Mouse (Mus musculus): ENCODE data around the gene Mmp3. TPM values are rescaled to one million over a fixed set of nuclear protein-coding genes. Genes with fewer than 3 reads are reported as not detected.
"Not testable (repeated sequence)": the region's sequence is repeated elsewhere in the genome, so short reads cannot be mapped to it uniquely, and the experiment has no call there.

Gene Mmp3
- not detected in 2 replicates for polyA plus RNA-seq (2014; fragmentation: Nextera tagmentation; extraction: Ambion mirVana)

- H3K27ac ChIP-seq (ENCODE audit: low read depth, low read length), result no peak within 1 kb of the TSS
- no peak for ATAC-seq (ENCODE audit: low FRiP score, low TSS enrichment)
- H3K27me3 ChIP-seq (ENCODE audit: control insufficient read depth, insufficient read depth, low read length), result no peaks in the 10 kb centered on the region
- no peaks in the 10 kb centered on the region for H3K9me3 ChIP-seq (ENCODE audit: control insufficient read depth, low read length)
- H3K9ac ChIP-seq (ENCODE audit: low read depth, low read length), result no peak within 1 kb of the TSS
- H3K36me3 ChIP-seq (ENCODE audit: control insufficient read depth, insufficient read depth, low read length), result no peaks in the 10 kb centered on the region
- no peaks in the 10 kb centered on the region for H3K4me1 ChIP-seq (ENCODE audit: control insufficient read depth, insufficient read depth, low read length)
- no peak within 1 kb of the TSS for H3K4me3 ChIP-seq (ENCODE audit: low read length)
- H3K4me2 ChIP-seq (replicated peaks; ENCODE audit: low read depth, low read length), result no peak within 1 kb of the TSS
- 88% methylated on average over 2 of the region's 2 CpGs for WGBS
Observed at GRCm38 (mm10) chr9:7445522-7445921, at the start of gene Mmp3. Mmp3 (plus strand) TSS chr9:7445822.

- H3K36me3 ChIP-seq (ENCODE audit: control insufficient read depth, insufficient read depth, low read length); H3K9me3 ChIP-seq (ENCODE audit: control insufficient read depth, low read length); H3K4me1 ChIP-seq (ENCODE audit: control insufficient read depth, insufficient read depth, low read length); ATAC-seq (ENCODE audit: low FRiP score, low TSS enrichment); H3K9ac ChIP-seq (ENCODE audit: low read depth, low read length); H3K27me3 ChIP-seq (ENCODE audit: control insufficient read depth, insufficient read depth, low read length); H3K4me2 ChIP-seq (replicated peaks; ENCODE audit: low read depth, low read length); H3K4me3 ChIP-seq (ENCODE audit: low read length); H3K27ac ChIP-seq (ENCODE audit: low read depth, low read length): not testable (repeated sequence)
- WGBS, result 84% methylated on average over 8 of the region's 8 CpGs
Observed at GRCm38 (mm10) chr9:7396556-7396955, 49.1 kb upstream of the Mmp3 start.

GRCm38 (mm10) chr9:7453302-7453701 is 7.7 kb downstream of the Mmp3 start:
- no peak overlapping the region for H3K9ac ChIP-seq (ENCODE audit: low read depth, low read length)
- no peak for ATAC-seq (ENCODE audit: low FRiP score, low TSS enrichment)
- H3K36me3 ChIP-seq (ENCODE audit: control insufficient read depth, insufficient read depth, low read length), result no peaks in the 10 kb centered on the region
- no peak overlapping the region for H3K27ac ChIP-seq (ENCODE audit: low read depth, low read length)
- H3K9me3 ChIP-seq (ENCODE audit: control insufficient read depth, low read length), result no peaks in the 10 kb centered on the region
- H3K4me1 ChIP-seq (ENCODE audit: control insufficient read depth, insufficient read depth, low read length), result no peaks in the 10 kb centered on the region
- H3K27me3 ChIP-seq (ENCODE audit: control insufficient read depth, insufficient read depth, low read length), result no peaks in the 10 kb centered on the region
- H3K4me2 ChIP-seq (replicated peaks; ENCODE audit: low read depth, low read length), result no peak overlapping the region
- 85% methylated on average over 2 of the region's 2 CpGs for WGBS
- no peak overlapping the region for H3K4me3 ChIP-seq (ENCODE audit: low read length)

GRCm38 (mm10) chr9:7470262-7470661 is 24.6 kb downstream of the Mmp3 start:
- no peaks in the 10 kb centered on the region for H3K36me3 ChIP-seq (ENCODE audit: control insufficient read depth, insufficient read depth, low read length)
- H3K4me3 ChIP-seq (ENCODE audit: low read length), result no peak overlapping the region
- 98% methylated on average over 1 of the region's 1 CpGs for WGBS
- no peak overlapping the region for H3K27ac ChIP-seq (ENCODE audit: low read depth, low read length)
- H3K4me1 ChIP-seq (ENCODE audit: control insufficient read depth, insufficient read depth, low read length), result no peaks in the 10 kb centered on the region
- no peak overlapping the region for H3K4me2 ChIP-seq (replicated peaks; ENCODE audit: low read depth, low read length)
- ATAC-seq (ENCODE audit: low FRiP score, low TSS enrichment), result no peak
- H3K9me3 ChIP-seq (ENCODE audit: control insufficient read depth, low read length), result no peaks in the 10 kb centered on the region
- H3K9ac ChIP-seq (ENCODE audit: low read depth, low read length), result no peak overlapping the region
- no peaks in the 10 kb centered on the region for H3K27me3 ChIP-seq (ENCODE audit: control insufficient read depth, insufficient read depth, low read length)

GRCm38 (mm10) chr9:7483684-7484394 is 38.2 kb downstream of the Mmp3 start:
- Histone ChIP-seq H3K27ac (ENCODE audit: low read depth, low read length) (no peak overlapping the region), H3K27me3 (ENCODE audit: control insufficient read depth, insufficient read depth, low read length) (no peaks in the 10 kb centered on the region), H3K36me3 (ENCODE audit: control insufficient read depth, insufficient read depth, low read length) (no peaks in the 10 kb centered on the region), H3K4me1 (ENCODE audit: control insufficient read depth, insufficient read depth, low read length) (no peaks in the 10 kb centered on the region), H3K9ac (ENCODE audit: low read depth, low read length) (no peak overlapping the region), H3K4me3 (ENCODE audit: low read length) (no peak overlapping the region), H3K9me3 (ENCODE audit: control insufficient read depth, low read length) (no peaks in the 10 kb centered on the region), H3K4me2 (replicated peaks; ENCODE audit: low read depth, low read length) (no peak overlapping the region)
- ATAC-seq (ENCODE audit: low FRiP score, low TSS enrichment), result peak; percentile 75; the same call in 1 of the 2 replicates
- 37% methylated on average over 5 of the region's 5 CpGs for WGBS

- 71% methylated on average over 3 of the region's 3 CpGs for WGBS
- Histone ChIP-seq H3K4me1 (ENCODE audit: control insufficient read depth, insufficient read depth, low read length) (no peaks in the 10 kb centered on the region), H3K4me2 (replicated peaks; ENCODE audit: low read depth, low read length) (no peak overlapping the region), H3K9me3 (ENCODE audit: control insufficient read depth, low read length) (no peaks in the 10 kb centered on the region), H3K4me3 (ENCODE audit: low read length) (no peak overlapping the region), H3K27ac (ENCODE audit: low read depth, low read length) (no peak overlapping the region), H3K36me3 (ENCODE audit: control insufficient read depth, insufficient read depth, low read length) (no peaks in the 10 kb centered on the region), H3K27me3 (ENCODE audit: control insufficient read depth, insufficient read depth, low read length) (no peaks in the 10 kb centered on the region), H3K9ac (ENCODE audit: low read depth, low read length) (no peak overlapping the region)
- no peak for ATAC-seq (ENCODE audit: low FRiP score, low TSS enrichment)
Observed at GRCm38 (mm10) chr9:7501138-7501537, 55.5 kb downstream of the Mmp3 start.

GRCm38 (mm10) chr9:7502051-7502450 is 56.4 kb downstream of the Mmp3 start, which contains the start of gene Mmp10:
Mmp10 (plus strand) TSS chr9:7502352.
- ATAC-seq (ENCODE audit: low FRiP score, low TSS enrichment), result no peak
- no peaks in the 10 kb centered on the region for H3K9me3 ChIP-seq (ENCODE audit: control insufficient read depth, low read length)
- H3K4me1 ChIP-seq (ENCODE audit: control insufficient read depth, insufficient read depth, low read length), result no peaks in the 10 kb centered on the region
- no peaks in the 10 kb centered on the region for H3K36me3 ChIP-seq (ENCODE audit: control insufficient read depth, insufficient read depth, low read length)
- no peak within 1 kb of the TSS for H3K4me2 ChIP-seq (replicated peaks; ENCODE audit: low read depth, low read length)
- 93% methylated on average over 3 of the region's 3 CpGs for WGBS
- no peaks in the 10 kb centered on the region for H3K27me3 ChIP-seq (ENCODE audit: control insufficient read depth, insufficient read depth, low read length)
- H3K9ac ChIP-seq (ENCODE audit: low read depth, low read length), result no peak within 1 kb of the TSS
- no peak within 1 kb of the TSS for H3K4me3 ChIP-seq (ENCODE audit: low read length)
- no peak within 1 kb of the TSS for H3K27ac ChIP-seq (ENCODE audit: low read depth, low read length)

Other genes with a start within 250 kb of the Mmp3 start
- 0.26 TPM in 1 of 2 replicates, not detected in the other for gene Mmp13, start 173.3 kb upstream of the Mmp3 start, polyA plus RNA-seq (2014; fragmentation: Nextera tagmentation; extraction: Ambion mirVana)
- not detected in 2 replicates for gene Mmp12, start 101.4 kb upstream of the Mmp3 start, polyA plus RNA-seq (2014; fragmentation: Nextera tagmentation; extraction: Ambion mirVana)
- not detected in 2 replicates for gene Mmp1b, start 57.8 kb upstream of the Mmp3 start, polyA plus RNA-seq (2014; fragmentation: Nextera tagmentation; extraction: Ambion mirVana)
- gene Mmp10, start 56.5 kb downstream of the Mmp3 start, polyA plus RNA-seq (2014; fragmentation: Nextera tagmentation; extraction: Ambion mirVana), result not detected in 2 replicates
- gene Mmp8, start 112.6 kb downstream of the Mmp3 start, polyA plus RNA-seq (2014; fragmentation: Nextera tagmentation; extraction: Ambion mirVana), result 0.16 and 0.17 TPM in 2 replicates
- gene Mmp27, start 125.6 kb downstream of the Mmp3 start, polyA plus RNA-seq (2014; fragmentation: Nextera tagmentation; extraction: Ambion mirVana), result not detected in 2 replicates
- not detected in 2 replicates for gene Mmp20, start 182.4 kb downstream of the Mmp3 start, polyA plus RNA-seq (2014; fragmentation: Nextera tagmentation; extraction: Ambion mirVana)
- gene Mmp7, start 246.3 kb downstream of the Mmp3 start, polyA plus RNA-seq (2014; fragmentation: Nextera tagmentation; extraction: Ambion mirVana), result not detected in 2 replicates